Mouse (Mus musculus): Measurements from ENCODE around the gene Mkks. TPM values are rescaled to one million over a fixed set of nuclear protein-coding genes. Genes with fewer than 3 reads are reported as not detected.

Mkks gene
- polyA plus RNA-seq, 1 experiment from 2014 or later, result 5.0 TPM

Other genes starting within 250 kb of the Mkks start
- gene Snap25, start 177.9 kb downstream of the Mkks start, polyA plus RNA-seq (2015; fragmentation: Nextera tagmentation; extraction: Ambion mirVana), result 0.07 TPM in 2 replicates
- gene AL731706.2, start 5.7 kb downstream of the Mkks start, polyA plus RNA-seq (2015; fragmentation: Nextera tagmentation; extraction: Ambion mirVana), result 14.6 and 16.3 TPM in 2 replicates
- gene Slx4ip, start 171 bp downstream of the Mkks start, polyA plus RNA-seq (2015; fragmentation: Nextera tagmentation; extraction: Ambion mirVana), result 2.3 and 2.7 TPM in 2 replicates
- 13.9 TPM in 2 replicates for gene AL731706.1, start within 50 bp of the Mkks start, polyA plus RNA-seq (2015; fragmentation: Nextera tagmentation; extraction: Ambion mirVana)
- 0.81 and 0.89 TPM in 2 replicates for gene Jag1, start 225.3 kb upstream of the Mkks start, polyA plus RNA-seq (2015; fragmentation: Nextera tagmentation; extraction: Ambion mirVana)